Mouse (Mus musculus) embryonic facial prominence, embryonic 11.5 days (tissue): ENCODE measurements around the gene Fgd2. TPM values are rescaled to one million over a fixed set of nuclear protein-coding genes. Genes with fewer than 3 reads are reported as not detected.

ENCODE experiments used
- polyA plus RNA-seq: library from polyadenylated mRNA; unstranded; fragments of >200 nt; fragmentation: Nextera tagmentation; extraction: Ambion mirVana; gene quantifications from 2 replicates; pipeline ENCODE4 v1.2.1, GENCODE M21; 2014

Fgd2 gene
- polyA plus RNA-seq, 1 experiment from 2014 or later = 7.0 TPM

Other genes with a start within 250 kb of the Fgd2 start
- 0.66 TPM in 1 of 2 replicates, not detected in the other for gene Rab44, start 246.8 kb upstream of the Fgd2 start, polyA plus RNA-seq
- 4.5 TPM in 2 replicates for gene Cpne5, start 122.7 kb upstream of the Fgd2 start, polyA plus RNA-seq
- gene Ppil1, start 96.7 kb upstream of the Fgd2 start, polyA plus RNA-seq = 177 and 196 TPM in 2 replicates
- gene BC004004, start 92.1 kb upstream of the Fgd2 start, polyA plus RNA-seq = 55.1 and 55.4 TPM in 2 replicates
- 0.32 and 0.56 TPM in 2 replicates for gene Pi16, start 43.2 kb upstream of the Fgd2 start, polyA plus RNA-seq
- gene Mtch1, start 13.0 kb upstream of the Fgd2 start, polyA plus RNA-seq = 370 and 382 TPM in 2 replicates
- gene Pim1, start 129.8 kb downstream of the Fgd2 start, polyA plus RNA-seq = 17.6 and 19.2 TPM in 2 replicates
- gene Gm17657, start 188.7 kb downstream of the Fgd2 start, polyA plus RNA-seq = not detected in 2 replicates
- 16.7 and 17.5 TPM in 2 replicates for gene Tbc1d22b, start 188.9 kb downstream of the Fgd2 start, polyA plus RNA-seq
- 0.36 TPM in 2 replicates for gene Tmem217, start 191.5 kb downstream of the Fgd2 start, polyA plus RNA-seq